Mouse (Mus musculus) adrenal gland, adult 18-20 months (tissue): ENCODE data around the gene Spz1. TPM values are rescaled to one million over a fixed set of nuclear protein-coding genes. Genes with fewer than 3 reads are reported as not detected.

ENCODE experiments used
- DNase-seq, 2 experiments: peaks; one replicate each; pipeline ENCODE4 v3.0.0; 2021 to 2022; ENCODE audit warnings: low spot score in 2 of 2
- long read RNA-seq, 2 experiments: library from polyadenylated mRNA; stranded (forward); transcript quantifications; one replicate each; pipeline ENCODE4 v2.0.0; 2021
- total RNA-seq, 2 experiments: library from RNA; stranded (reverse); gene quantifications; 1 replicate in 1 of 2; 2 replicates in 1 of 2; pipeline ENCODE4 v1.2.3; 2021

Spz1 gene
- not detected for total RNA-seq
- long read RNA-seq, experiment 1: 0 reads
- long read RNA-seq, experiment 2: 0 reads

- no peak for DNase-seq
These were observed at the start of gene Spz1 for GRCm38 (mm10) chr13:92576072-92576471. Gene Spz1, minus strand, starts transcription at chr13:92576172.

DNA sequence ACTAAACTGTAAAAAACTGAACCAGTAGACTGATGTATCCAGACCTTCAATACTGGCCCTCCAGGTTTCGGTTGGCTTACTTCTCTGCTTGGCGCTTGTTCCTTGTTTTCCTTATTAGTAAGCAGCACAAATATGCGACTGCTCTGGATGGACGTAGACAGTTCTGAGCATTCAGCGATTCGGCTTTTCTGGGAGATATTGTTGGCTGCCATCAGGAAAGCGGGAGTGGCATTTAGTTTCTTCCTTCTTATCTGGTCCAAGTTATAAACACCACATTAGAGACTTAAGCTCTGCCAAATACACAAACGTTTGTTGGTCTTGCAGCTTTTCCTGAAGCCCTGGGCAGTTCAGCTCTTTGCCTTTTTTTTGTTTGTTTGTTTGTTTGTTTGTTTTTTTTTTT lies 40.5 kb upstream of the Spz1 start:
- DNase-seq: peak in 1 of 2 experiments; percentile 13

GRCm38 (mm10) chr13:92615201-92615600 lies 39.2 kb upstream of the Spz1 start:
- DNase-seq: peak in 1 of 2 experiments; percentile 11

GRCm38 (mm10) chr13:92613094-92613493 lies 37.1 kb upstream of the Spz1 start:
- peak in 1 of 2 experiments; percentile 20 for DNase-seq

DNA sequence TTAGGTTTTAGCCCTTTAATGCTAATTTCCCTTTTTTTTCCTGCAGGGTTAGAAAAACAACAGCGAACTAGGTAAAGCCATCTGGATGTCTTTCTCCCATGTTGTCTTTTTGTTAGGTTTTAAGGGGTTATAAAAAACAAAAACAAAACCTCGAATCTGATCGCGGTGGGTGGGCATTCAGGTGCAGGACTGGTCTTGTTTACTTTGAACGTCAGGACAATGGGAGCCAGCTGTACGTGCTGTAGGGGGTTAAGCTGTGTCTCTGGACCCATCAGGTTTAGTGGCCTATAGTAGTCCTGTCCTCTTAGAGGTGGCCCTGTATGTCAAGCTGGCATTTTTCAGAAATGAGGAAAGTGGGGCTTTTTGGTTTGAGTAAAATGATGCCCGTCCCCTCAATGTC lies 35.9 kb upstream of the Spz1 start:
- peak in 1 of 2 experiments; percentile 17 for DNase-seq

DNA sequence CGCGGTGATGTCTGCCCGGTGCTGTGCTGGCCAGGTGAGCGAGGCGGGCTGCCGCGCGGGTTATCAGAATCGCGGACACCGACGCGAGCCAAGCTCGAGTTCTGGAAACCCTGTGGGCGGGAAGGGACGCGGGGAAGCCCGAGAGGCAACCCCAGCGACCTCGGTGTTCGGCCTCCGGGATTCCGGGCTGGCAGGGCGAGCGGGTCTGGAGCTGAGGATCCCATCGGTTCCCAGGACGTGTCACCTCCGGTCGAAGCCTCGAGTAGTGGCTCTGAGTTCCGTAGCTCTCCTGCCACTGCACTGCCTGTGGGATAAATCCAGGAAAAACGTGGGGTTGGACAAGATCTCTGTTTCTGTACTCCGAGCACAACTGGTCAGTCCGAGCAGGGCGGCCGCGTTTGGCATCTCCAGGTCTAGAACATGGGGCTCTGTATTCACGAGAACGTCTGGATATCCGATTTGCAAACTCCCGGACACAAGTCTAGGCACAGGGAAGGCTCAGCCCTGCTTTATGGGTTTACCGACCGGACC lies 35.3 kb upstream of the Spz1 start:
- no peak for DNase-seq

- DNase-seq: peak; percentile 99
These were observed 34.6 kb upstream of the Spz1 start, which contains the start of gene Serinc5 for GRCm38 (mm10) chr13:92610311-92611221. Gene Serinc5, plus strand, starts transcription at chr13:92611091.

DNA sequence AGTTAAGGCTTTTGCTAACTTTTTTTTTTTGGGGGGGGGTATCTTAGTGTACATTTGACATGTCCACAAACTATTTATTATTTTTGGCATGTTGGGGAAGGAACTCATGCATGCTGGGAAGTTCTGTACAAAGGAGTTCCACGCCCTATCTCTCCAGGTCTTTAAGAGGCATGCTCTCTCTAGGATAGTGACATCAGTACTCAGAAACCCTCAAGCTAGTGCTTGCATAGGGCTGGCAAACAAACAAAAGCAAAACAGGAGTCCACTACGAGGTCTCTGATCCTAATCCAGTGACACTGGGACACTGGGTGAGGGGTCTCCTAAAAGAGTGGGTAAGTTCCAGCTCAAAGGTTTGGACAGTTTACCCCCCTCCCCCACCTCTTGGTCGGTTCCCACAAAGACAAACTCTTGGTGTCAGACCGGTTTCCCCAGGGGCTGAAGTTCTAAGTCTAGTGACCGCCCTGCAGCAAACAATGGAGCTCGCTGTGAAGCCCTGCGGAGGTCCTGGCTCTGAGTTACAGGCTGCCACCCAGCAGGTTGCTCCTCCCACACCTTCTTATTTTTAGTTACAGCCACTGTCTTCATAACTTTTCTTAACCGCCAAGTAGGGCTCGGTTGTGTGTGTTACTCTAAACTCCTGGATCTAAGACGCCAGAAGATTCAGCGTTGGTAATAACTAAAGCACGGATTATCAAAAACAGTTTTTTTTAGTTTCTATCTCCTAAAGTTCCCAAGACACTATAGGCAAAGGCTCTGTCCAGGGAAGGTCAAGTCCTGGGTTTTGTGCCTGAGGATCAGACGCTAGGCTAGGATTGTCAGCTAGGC lies 33.7 kb upstream of the Spz1 start:
- DNase-seq: peak in 1 of 2 experiments; percentile 25

- peak in 1 of 2 experiments; percentile 14 for DNase-seq
These were observed 29.3 kb upstream of the Spz1 start for GRCm38 (mm10) chr13:92605306-92605705.

DNA sequence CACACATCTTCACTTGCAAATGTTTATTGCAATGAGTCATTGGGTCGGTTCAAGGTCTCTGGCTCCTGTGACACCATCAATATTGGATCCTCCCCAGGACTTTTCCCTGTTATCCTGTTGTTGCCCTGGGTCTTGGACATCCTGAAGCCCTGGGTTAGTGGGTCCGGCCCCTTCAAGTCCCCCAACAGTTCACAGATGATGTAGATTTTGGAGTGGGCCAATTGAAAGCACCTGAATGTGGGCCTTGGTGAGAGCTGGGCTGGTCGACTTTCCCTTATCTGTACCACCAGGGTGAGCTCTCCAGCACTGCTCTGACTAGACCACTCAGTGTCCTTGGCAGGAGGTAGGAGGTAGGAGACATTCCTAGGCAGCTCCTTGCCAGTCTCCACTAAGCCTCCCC lies 19.5 kb upstream of the Spz1 start:
- peak in 1 of 2 experiments; percentile 43 for DNase-seq

GRCm38 (mm10) chr13:92594907-92595306 lies 18.9 kb upstream of the Spz1 start:
- DNase-seq: no peak

DNA sequence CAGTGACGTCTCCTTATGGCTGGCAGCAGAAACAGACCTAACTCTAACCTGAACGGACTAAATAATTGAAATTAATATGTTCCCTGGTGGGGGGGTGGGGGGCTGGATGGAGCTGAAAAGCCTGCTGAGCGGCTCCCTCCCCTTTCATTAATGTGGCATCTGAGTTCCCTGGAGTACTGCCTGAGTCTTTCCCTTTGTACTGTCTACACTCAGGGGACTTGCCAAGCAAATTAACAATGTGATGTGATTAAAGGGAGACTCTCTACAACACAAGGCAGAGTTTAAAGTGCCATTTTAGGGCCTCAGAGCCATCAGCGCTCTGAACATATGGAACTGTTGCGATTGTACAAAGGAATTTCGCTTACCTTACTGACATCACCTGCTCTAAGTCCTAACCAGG lies 18.5 kb upstream of the Spz1 start:
- DNase-seq: no peak

DNA sequence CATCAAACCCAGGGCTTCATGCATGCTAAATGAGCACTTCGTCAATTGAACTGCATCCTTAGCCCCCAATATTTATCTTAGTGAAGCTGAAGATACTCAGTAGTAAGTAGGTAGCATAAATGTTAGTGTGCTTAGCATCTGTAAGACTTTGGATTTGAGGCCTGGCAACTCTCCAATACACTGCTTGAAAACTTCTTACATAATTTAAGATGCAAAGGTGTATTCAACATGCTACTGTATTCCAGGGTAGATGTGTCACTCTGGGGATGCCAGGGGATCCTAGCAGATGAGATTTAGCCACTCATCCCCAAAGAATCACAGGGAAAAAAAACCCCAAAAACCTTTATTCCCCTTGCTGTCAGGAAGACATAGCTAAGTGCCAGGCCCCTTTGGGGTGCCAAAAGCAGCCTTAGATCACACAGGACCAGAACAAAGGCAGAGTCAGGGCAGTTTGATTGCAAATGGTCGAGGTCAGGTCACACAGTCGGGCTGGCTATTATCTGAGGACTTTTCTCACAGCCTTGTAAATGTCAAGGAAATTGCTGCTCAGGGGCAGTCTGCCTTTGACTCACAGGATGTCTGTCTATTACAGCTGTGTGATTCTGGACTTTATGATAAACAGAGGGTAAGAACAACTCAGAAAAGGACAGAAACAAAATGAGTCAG lies 17.9 kb upstream of the Spz1 start:
- DNase-seq: no peak

- no peak for DNase-seq
These were observed 17.0 kb upstream of the Spz1 start for GRCm38 (mm10) chr13:92592786-92593635.

DNA sequence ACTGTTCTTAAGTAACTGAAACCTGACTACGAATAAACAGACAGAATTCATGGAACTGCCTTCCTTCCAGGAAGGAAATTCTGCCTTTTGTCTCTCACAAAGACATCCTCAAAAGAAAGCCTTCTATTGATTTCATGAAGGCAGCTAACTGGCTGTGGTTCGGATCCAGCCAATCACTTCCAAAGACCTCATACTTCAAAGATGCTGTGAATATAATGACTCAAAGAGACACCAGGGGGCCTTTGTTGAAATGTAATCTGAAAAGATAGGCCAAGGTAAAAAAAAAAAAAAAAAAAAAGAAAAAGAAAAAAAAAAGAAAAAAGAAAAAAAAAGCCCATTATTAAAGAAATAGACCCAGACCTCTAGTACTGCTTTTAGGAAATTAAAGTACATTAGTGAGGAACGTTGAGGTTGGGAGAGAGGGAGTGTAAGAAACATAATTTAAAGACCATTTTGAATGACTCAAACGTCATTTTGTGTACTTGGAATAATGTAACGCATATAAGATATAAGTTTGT lies 16.4 kb upstream of the Spz1 start:
- no peak for DNase-seq

GRCm38 (mm10) chr13:92591225-92591624 lies 15.3 kb upstream of the Spz1 start:
- DNase-seq: no peak

DNA sequence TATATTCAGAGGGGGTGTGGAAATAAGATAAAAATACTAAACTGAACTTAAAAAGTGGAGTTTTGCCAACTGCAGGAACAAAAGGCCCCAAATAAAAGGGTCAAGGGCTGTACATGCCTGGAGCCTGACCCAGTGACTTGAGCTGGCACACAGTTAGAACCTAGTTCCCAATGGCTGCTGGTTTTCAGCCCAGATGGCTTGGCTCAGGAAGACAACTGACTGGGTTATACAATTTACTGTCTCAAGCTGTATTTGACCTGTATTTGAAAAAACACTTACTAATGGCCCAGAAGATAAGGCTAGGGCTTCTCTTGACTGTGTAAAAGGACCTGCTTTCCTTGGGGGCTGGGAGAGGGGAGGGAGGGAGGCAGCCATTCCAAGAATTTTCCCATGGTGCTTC lies 13.3 kb upstream of the Spz1 start:
- DNase-seq: no peak

DNA sequence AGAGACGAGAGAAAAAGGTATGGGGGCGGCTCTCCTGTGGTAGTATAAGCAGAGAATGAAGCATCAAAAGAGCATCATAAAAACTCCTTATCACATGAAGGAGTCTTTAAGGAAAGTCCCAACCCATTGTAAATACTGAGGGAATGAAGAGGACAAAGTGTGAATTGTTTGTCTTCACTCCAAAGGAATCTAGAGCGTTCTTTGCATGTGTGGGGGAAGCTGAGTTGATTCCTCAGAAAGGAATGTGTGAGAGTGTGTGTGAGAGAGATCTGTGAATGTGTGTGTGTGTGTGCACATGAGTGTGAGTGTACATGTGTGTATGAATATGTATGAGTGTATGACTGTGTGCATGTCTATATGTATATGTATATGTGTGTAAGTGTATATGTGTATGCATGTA lies 12.7 kb upstream of the Spz1 start:
- DNase-seq: no peak

DNA sequence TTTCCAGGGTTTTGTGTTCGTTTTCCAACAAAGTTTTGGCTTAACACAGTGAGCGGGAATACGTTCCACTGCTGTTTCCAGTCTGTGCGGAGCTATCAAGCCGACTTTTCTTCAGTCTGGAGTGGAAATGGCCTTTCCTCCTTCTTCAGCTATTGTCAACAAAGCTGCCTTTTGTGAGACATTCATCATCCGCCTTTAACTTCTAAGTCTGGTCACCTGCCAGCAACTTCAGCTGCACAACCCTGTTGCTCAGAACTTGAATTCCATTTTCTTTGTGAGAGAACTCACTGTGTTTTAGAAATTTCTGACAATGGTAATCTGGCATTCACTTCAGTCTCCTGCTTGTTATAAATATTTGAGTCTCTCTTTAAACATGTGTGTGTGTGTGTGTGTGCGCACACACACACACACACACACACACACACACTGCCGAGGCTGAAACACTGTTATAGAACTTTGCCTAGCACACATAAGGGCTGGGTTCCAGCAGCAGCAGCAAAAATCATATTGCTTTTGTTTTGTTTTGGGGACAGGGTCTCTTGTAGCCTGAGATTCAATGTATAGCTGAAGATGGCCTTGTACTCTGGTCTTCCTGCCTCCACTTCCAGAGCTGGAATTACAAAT lies 8.2 kb upstream of the Spz1 start:
- no peak for DNase-seq
